Mouse (Mus musculus): ENCODE measurements around the gene 2010003K11Rik.

2010003K11Rik gene

DNA sequence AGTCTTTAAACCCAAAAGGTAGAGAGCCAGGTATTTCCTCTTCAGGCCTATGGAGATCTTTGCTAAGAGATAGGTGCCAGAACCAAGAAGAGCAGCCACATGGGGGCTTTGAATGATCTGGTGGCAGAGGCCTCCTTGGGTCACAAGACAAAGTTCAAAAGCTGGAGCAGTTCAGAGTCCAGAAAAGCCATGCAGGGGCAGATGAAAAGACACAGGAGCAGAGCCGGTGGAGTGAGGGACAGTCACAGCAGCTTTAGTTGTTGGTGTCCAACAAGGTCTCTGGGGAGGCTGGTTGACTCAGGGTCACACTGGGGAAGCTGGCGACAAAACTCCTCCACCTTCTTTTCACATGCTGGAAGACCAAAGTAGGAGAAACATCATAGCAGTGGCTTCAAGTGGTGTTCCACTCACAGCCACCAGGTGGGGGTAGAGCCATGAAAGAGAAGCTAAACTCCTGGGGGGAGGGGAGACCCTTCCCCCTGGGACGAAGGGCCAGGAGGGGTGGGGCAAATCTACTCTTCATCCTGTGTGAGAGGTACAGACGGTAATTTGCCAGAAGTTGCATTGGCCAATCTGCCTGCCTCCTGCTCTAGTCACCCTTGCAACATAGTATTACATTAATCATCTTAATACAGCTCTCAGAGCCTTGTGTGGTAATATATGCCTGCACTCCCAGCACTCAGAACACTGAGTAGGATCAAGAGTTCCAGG, 965 bp downstream of the 2010003K11Rik start:
- peak; percentile 77 for DNase-seq (ENCODE audit: low spot score)

DNA sequence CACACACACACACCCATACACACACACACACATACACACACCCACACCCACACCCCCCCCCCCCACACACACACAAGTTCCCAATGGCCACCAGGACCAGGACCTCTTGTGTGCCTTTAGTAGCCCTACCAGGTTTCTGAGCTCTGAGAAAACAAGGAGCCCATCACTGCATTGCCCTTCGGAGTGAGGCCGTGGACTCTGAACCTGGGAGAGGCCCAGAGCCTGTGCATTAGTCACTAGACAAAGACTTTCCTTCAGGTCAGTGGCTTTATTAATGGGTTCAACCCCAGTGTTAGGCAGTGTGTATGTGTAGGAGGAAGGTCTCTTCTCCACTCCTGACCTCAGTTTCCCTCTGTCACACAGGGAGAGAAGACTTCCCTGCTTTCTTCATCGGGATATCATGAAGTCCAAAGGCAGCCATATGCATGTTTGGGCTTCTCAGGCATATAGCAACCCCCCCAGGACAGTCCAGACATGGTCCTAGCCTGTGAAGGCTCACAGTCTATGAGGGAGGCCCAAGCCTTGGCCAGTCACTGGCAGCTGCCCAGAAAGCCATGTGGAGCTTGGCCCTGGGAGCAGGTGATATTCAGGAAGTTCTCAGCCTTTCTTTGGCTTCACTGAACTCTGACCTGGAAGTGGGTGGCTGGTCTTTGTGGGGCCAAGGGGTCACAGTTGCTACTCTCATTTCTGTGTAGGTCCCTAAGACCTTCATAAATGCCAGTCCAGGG, 1.7 kb downstream of the 2010003K11Rik start:
- DNase-seq (ENCODE audit: low spot score): no peak

DNA sequence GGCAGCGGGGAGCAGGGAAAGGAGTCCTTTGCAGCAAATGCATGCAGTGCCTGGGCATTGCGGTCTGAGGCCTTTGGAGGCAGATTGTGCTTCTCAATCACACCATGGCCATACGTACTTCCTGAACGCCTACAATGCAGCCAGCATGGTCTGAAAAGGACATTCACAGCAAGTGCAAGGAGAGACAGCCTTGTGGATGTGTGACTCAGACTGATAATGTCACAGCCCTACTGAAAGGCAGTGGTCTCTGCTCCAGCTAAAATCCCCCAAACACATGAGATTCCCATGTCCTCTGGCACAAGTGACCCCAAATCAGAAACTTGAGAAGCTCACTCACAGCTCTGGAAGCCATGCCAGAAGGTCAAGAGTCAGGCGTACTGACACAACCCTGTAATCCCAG, 2.6 kb downstream of the 2010003K11Rik start:
- DNase-seq (ENCODE audit: low spot score): no peak

DNA sequence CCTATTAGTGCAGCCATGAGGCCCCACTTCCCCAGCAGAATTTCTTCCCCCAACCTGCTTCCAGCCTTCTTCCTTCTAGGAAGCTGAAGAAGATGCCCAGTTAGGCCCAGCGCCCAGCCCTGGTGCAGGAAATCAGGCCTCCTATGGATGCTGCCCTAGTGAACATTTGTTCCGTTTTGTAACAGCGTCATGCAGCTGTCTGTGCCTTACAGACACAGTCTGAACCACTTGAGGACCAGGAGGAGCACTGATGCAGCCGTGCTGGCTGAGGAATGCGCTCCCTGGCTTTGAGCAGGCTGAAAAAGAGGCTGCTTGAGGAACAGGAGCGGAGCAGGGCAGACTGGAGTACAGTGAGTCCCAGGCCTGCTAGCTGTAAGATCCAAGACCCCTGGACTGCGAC, 3.7 kb downstream of the 2010003K11Rik start:
- no peak for DNase-seq (ENCODE audit: low spot score)

DNA sequence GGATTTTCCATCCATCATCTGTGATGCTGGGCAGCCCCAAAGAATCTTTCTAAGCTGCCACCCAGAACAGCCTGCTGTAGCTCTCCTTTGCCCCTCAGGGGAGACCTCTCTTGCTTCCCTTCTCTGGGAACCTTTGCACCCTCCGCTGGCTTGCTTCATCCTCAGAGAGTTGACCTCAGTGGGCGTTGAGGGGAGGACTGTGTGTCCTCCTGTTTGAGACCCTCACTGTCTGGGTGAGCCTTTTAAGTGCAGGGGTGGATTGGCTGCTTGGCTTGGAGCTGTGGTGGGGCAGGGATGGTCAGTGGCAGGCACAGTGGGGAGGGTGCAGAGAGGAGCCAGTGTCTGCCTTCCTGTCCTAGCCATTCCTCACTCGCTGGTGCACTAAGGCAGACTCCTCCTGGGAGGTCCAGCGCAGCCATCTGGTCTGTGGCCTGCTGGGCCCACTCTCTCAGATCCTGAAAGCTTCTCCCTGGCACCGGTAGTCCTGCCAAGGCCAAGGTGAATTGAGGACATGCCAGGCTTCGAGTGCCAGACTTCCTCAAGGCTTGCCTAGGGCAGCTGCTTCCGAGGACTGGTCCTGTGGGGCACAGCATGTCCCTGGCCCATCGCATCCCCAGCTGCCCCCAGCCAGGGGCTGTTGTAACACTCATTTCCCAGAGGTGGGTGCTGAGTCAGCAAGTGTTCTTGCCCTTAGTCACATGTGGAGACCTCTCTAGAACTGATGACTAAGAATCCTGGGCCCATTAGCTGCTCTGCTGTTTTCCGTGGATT, 5.7 kb downstream of the 2010003K11Rik start:
- DNase-seq (ENCODE audit: low spot score): peak; percentile 70

DNA sequence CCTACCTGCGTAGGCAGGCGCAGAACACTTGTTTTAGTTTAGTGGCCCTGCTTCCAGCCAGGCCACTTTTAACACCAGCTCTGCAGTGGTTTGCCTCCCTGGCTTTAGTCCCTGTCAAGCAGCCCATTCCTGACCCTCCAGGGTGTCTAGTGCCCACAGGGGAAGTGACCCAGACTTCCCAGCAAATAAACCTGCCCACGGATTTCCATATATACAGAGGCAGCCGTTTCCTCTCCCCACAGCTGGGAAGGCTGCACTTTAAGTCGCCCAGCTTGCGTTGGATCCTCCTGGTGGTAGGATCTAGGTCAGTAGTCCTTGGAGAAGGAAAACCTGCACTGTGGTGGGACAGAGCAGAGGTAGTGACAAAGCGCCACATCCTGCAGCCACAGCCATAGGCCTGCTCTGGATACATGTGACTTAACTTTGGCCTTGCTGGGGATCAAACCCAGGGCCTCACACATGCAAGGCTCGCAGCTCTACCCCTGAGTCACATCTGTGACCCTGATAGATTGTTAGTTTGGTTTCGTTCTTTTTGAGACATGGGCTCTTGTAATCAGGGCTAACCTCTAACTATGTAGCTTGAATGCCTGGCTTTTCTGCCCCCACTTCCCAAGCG, 7.2 kb downstream of the 2010003K11Rik start:
- DNase-seq (ENCODE audit: low spot score): no peak

DNA sequence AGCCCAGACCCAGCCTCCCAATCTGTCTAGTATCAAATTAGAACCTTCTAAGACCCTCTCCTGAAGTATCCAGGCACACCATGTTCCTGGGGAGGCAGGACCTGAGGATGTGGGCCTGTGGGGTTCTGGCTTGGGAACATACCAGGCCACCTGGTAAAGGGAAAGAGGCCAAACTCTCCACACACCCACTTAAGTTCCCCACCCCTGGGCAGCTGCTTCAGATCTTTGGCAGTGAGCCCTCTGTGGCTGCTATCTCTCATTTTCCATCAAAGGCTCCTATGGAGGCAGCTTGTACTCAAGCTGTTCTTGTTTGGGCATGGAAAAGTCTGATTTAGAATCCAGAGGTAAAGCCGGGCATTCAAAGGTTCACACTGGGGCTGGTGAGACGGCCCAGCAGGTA, 10.5 kb downstream of the 2010003K11Rik start:
- DNase-seq (ENCODE audit: low spot score): peak; percentile 24

DNA sequence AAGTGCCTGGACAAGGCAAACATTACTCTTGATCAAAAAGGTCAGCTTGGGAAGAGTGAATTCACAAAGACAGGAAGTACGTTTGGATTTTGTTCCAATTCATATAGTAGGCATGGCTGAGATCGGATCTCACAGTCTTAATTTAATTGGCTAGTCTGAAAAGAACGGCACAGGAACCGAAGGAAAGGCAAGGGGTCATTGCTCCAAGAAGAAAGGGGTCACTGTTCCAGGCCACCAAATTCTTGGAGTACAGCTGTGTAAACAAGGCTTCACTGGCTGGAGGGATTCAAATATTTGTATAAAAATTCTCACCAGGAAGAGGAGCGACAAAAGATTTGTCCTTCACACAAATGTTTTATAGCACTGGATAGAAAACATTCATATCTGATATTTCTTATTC, 13.4 kb downstream of the 2010003K11Rik start:
- no peak for DNase-seq (ENCODE audit: low spot score)

DNA sequence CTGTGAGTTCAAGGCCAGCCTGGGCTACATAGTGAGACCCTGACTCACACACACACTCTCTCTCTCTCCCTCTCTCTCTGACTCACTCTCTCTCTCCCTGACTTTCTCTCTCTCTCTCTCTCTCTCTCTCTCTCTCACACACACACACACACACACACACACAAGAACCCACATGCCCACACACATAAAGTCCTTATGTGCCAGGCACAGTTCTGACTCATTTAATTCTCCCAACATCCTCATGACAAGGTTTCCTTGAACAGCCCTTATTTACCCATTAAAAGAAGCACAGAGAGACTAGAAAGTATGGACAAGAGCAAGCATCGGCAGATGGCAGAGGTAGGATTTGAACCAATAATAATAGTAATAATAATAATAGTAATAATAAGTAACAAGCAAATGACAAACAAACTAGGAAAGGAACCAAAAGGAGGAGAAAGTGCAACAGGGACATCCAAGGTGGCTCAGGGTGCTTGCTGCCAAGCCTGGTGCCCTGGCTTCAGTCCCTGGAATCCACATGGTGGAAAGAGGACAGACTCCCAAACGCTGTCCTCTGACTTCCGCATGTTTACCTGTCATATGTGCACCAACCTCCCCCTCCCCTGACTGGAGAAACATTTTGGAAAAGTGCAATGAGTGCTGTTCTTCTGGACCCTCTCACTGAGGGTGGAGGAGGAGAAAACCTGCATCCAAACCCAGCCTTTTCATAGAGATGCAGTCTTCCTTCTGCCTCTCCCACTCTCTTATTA, 16.1 kb downstream of the 2010003K11Rik start:
- DNase-seq (ENCODE audit: low spot score): no peak

DNA sequence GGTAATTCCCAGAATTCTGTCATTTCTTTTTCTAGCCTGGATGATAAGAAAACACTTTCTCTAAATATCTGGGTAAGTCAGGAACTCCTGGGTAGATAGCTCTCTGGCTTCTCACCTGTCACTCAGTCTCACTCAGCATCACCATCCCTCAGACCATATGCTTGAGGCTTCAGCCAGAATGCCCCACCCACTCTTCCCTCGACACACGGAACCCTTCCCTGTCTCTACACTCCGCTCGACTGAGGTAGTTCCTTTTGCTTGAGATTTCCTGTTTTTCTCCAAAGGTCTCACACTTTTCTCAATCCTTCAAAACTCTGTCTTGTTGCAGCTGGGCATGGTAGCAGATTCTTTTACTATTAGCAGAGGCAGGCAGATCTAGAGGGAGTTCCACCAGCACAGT, 17.1 kb downstream of the 2010003K11Rik start:
- no peak for DNase-seq (ENCODE audit: low spot score)

DNA sequence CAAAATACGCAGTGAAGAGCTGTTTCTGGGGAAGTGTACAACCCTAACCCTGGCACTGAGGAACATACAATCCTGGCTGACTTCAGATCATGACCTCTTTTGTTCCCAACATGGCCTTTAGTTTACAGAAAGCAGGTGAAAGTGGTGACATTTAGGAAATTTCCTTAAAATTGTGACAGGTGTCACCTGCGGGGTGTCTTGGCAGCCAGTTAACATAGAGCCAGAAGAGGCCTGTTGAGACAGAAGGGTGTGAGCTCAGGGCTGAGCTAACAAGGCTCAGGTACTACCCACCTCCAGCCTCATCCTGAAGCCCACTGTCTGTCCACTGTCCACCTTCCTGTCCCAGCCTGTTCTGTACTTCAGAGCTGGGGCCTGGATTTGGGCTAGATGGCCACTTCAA, 18.3 kb downstream of the 2010003K11Rik start:
- DNase-seq (ENCODE audit: low spot score): no peak

DNA sequence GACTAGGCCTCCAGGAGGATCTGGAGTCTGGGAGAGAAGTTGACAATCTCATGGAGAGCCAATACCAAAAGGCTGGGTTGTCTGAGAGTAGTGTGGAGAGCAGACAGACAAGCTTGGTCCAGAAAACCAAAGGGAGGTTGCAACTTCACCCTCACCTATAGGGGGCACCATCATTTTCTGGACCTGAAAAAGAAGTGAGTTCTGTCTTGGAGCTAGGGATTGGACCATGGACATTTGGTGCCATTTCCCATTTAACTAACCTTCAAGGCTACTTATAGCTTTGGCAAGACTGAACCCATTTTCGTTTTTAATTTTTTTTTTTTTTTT, 20.2 kb downstream of the 2010003K11Rik start:
- no peak for DNase-seq (ENCODE audit: low spot score)

DNA sequence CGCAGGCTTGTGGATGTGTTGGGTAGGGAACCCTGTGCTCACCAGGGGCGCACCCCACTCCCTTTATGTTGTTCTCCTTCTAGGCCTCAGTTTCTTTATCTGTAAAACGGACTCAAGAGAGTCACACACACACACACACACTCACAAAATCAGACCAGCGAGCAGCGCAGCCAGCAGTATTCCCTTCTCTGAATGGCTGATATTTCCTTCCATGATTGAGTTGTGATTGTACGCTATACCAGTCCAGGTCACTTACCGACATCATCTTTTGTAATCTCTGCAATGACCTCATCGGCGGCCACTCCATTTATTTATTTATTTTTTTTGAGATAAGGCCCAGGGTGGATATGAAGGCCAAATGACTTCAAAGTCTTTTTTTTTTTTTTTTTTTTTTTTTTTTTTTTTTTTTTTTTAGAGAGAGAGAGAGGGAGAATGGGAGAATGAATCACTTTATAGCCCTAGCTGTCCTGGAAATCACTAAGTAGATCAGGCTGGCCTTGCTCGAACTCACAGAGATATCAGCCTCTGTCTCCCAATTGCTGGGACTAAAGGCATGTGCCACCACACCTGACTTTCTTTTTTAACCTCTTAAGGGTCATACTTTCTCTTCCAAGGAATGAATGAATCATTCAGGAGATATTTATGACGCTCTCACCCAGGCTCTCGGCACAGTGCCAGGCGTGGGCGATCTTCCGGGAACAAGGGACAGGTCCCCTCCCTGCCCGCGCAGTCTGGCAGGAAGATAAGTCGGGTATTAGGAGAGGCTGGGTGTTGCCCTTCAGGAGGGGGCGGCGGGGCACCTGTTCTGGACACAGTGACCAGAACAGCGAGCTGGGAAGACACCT, 20.8 kb downstream of the 2010003K11Rik start, which contains the start of gene Syt12:
Gene Syt12, minus strand, starts transcription at position 103 of the 845 bp plus-strand sequence.
- peak; percentile 71 for DNase-seq (ENCODE audit: low spot score)

DNA sequence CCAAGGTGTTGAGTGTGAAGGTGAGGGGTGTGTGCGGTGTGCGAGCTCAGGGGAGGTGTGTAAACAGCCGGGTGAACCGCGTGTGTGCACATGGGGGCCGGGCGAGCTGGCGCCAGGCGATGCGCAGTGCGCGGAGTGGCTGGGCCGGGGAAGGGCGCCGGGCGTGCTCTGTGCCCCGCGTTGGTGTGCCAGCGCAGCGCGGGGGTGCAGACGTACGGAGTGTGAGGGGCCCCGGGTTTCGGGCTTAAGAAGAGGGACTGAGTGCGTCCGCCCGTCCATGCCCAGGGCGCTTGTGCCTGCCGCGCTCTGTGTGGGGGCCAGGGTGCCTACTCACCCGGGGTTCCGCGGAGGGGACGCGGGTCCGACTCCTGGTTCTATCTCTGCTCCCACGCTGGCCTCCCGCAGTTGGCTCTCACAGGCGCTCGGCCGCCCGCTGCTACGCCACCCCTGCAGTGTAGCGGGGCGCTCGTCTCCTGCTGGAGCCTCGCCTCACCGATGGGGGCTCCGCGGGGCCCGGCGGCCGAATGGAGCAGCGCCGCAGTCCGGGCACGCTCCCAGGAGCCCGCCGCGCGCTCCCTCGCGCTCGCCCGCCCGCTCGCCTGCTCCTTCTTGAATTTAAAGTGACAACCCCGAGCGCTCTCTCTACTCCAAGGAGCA, 21.7 kb downstream of the 2010003K11Rik start:
- peak; percentile 15 for DNase-seq (ENCODE audit: low spot score)

DNA sequence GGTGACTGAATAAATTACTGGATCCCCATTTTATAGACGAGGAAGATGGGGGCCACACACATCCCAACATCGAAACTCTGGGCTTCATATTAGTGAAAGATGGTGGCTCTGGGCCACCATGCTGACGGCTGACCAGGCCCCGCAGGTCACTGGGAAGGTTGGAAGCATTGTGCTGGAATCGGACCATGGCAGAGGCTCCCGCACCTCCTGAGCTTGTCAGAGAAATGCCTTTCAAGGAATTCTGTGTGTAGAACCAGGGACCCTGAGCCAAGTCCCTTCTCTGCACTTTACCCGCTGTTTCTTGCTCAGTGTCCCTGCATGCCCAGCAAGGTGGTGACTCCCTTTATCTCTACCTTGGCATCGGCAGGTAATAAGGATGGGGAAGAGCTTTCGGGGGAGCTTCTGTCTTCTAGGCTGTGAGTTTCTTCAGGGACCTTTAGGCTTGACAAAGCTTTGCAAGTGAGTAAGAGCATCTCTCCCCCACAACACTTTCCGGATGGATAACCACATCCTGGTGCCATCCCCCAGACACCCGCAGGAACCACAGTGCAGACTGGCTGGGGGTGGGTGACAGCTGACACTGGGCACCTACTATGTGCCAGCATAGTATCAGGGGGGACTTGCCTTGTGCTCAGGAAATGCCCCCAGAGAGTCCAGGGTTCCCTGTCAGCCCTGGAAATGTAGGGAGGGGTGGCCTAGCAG, 23.0 kb downstream of the 2010003K11Rik start:
- DNase-seq (ENCODE audit: low spot score): no peak

DNA sequence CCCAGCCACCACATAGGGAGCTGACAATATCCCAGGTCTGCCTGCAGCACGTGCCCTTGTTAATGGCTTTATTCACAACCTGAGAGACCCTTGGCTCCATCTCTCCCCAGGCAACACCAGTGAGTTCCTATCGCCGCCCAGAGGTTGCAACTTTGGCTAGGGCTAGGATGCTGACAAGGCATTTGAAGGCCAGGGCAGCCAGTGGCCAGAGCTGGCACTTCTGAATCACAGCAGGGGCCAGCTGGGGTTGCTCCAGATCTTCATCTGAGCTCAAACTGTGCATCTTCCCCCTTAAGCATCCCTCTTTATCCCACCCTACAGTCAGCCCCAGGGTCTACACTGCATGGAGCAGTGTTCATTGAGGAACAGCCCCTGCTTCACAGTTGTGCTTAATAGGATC, 23.6 kb downstream of the 2010003K11Rik start:
- DNase-seq (ENCODE audit: low spot score): no peak

DNA sequence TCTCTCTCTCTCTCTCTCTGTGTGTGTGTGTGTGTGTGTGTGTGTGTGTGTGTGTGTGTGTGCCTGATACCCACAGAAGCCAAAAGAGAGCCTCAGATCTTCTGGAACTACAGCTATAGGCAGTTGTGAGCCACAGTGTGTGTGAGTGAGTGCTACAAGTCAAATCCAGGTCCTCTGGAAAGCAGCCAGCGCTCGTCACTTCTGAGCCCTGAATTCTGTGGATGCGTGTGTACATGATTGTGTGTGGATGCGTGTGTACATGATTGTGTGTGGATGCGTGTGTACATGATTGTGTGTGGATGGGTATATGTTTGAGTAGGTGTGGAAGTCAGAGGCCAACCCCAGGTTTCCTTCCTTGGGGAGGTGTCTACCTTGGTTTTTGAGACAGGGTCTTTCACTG, 24.8 kb downstream of the 2010003K11Rik start:
- no peak for DNase-seq (ENCODE audit: low spot score)

DNA sequence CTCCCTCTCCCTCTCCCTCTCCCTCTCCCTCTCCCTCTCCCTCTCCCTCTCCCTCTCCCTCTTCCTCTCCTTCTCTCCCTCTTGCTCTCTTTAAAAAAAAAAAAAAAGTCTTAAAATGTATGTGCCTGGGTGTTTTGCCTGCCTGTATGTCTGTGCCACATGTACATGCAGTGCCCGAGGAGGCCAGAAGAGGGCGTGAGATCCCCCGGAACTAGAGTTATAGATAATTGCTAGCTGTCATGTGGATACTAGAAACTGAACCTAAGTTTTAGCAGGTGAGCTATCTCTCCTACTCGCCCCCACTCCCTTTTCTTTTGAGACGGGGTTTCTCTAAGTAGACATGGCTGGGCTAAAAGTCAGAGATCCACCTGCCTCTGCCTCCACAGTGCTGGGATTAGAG, 30.0 kb downstream of the 2010003K11Rik start:
- peak; percentile 47 for DNase-seq (ENCODE audit: low spot score)

DNA sequence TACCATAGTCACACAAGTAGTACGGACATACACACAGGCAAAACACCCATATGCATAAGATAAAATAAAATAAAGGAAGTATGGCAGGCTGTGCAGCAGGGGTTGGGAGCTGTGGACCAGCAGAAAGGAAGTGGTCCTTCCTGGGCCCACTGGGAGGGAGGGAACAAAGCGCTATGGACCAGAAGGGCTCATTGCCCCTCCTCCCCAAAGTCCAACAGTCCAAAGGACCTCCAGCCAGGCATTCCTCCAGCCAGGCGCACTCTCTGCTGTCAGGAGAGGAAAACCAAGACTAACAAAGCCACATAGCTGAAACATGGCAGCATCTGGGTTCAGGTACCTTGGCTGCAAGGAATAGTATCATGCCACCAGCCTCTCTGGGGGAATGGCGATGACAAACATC, 33.7 kb downstream of the 2010003K11Rik start:
- no peak for DNase-seq (ENCODE audit: low spot score)

DNA sequence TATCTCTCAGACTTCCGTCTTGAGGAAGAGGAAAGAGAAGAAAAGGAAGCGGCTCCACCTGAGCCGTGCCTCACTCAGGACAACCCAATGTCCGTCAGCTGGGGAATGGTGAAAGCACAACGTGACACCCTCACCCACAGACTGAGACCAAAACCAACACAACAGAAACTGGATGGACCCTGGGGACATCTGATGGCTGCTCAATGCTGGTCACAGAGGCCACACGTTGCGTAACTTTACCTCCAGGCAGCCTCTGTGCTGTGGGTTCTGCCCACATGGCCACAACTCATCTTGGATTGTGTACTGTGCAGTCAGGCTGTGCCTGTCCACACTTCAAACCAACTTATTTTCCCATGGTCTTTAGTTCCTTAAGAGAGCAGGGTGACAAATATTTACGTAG, 36.4 kb downstream of the 2010003K11Rik start:
- DNase-seq (ENCODE audit: low spot score): no peak
